Comparison of ENCODE assay signal across 8 mouse cellular contexts in the genomic region with DNA sequence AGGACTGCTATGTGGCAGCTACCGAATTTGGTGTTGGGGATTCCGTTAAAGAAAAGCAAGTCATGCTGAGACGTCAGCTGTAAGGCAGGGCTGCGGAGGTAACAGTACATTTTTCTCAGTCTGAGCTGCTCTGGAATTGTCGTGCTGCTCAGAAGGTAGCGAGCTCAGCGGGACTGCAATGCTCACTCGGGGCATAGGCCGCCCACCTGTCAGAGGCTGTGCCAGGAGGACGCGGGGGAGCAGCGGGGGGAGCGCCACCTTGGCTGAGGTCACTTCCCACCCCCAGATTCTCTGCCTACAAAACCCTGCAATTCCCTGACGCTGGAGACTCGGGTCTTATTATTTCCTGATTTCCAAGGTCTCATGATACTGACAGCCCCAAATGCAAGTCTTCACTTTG. TPM values are rescaled to one million over a fixed set of nuclear protein-coding genes. Genes with fewer than 3 reads are reported as not detected.
A peak's percentile ranks its signal among the peaks of the same experiment; 100 is the strongest.
DNase-seq lines count a peak whose midpoint lies in the region; ATAC-seq and TF ChIP-seq lines count a peak whose summit lies in the region.

No protein-coding gene starts in this region.

- peak overlapping the region; percentile 74 for H3K9ac ChIP-seq in kidney, postnatal 0 days (ENCODE audit: low read depth, low read length)
- H3K9ac ChIP-seq in lung, embryonic 15.5 days: peak overlapping the region; percentile 76

- ATAC-seq in kidney, postnatal 0 days (replicated peaks; ENCODE audit: low FRiP score, low read depth): peak; percentile 44
- no peak for ATAC-seq in lung, embryonic 15.5 days (ENCODE audit: borderline replicate concordance, extremely low read depth, low FRiP score, low TSS enrichment)

- H3K27ac ChIP-seq in kidney, postnatal 0 days: peak overlapping the region; percentile 84
- peak overlapping the region; percentile 92 for H3K27ac ChIP-seq in lung, embryonic 15.5 days

- no peak for TF ChIP-seq CTCF in kidney, postnatal 0 days (IDR thresholded peaks at IDR 0.05; ENCODE audit: low read depth)

- peak; percentile 31 to 51 for DNase-seq in urinary bladder, adult 18-20 months (ENCODE audit: low spot score in 2 of 2)
- no peak for DNase-seq in urinary bladder, postnatal 10 days (ENCODE audit: low spot score)
- peak; percentile 88 for DNase-seq in cerebellum, adult 9-10 months
- DNase-seq in frontal cortex, postnatal 10 days (ENCODE audit: low spot score in 2 of 2): peak; percentile 66 to 78
- DNase-seq in kidney, postnatal 0 days (ENCODE audit: low spot score): peak; percentile 37
- DNase-seq in ovary, postnatal 36 days (ENCODE audit: low spot score): peak; percentile 59
- DNase-seq in urinary bladder, postnatal 36 days (ENCODE audit: low spot score in 2 of 2): peak; percentile 18 to 38

- no peaks in the 10 kb centered on the region for H3K9me3 ChIP-seq in kidney, postnatal 0 days (replicated peaks; ENCODE audit: low read length)
- no peaks in the 10 kb centered on the region for H3K9me3 ChIP-seq in lung, embryonic 15.5 days

- WGBS in kidney, postnatal 0 days: 3% methylated on average over 15 of the region's 15 CpGs
- 2% methylated on average over 15 of the region's 15 CpGs for WGBS in lung, embryonic 15.5 days

- no peaks in the 10 kb centered on the region for H3K27me3 ChIP-seq in kidney, postnatal 0 days (ENCODE audit: insufficient read depth, low read length)
- H3K27me3 ChIP-seq in lung, embryonic 15.5 days: no peaks in the 10 kb centered on the region

- no peaks in the 10 kb centered on the region for H3K4me1 ChIP-seq in kidney, postnatal 0 days (replicated peaks; ENCODE audit: insufficient read depth, low read length)
- H3K4me1 ChIP-seq in lung, embryonic 15.5 days: peaks cover 15% of the 10 kb centered on the region

- H3K4me2 ChIP-seq in kidney, postnatal 0 days (ENCODE audit: low read length): peak overlapping the region; percentile 95
- H3K4me2 ChIP-seq in lung, embryonic 15.5 days: peak overlapping the region; percentile 82

- H3K36me3 ChIP-seq in kidney, postnatal 0 days (ENCODE audit: insufficient read depth, low read length): 0 out of 2 replicates have a peak, but pooled peaks cover 13% of the 10 kb centered on the region
- H3K36me3 ChIP-seq in lung, embryonic 15.5 days: peaks cover 16% of the 10 kb centered on the region

- peak overlapping the region; percentile 82 for H3K4me3 ChIP-seq in kidney, postnatal 0 days (replicated peaks; ENCODE audit: low read depth, low read length)
- H3K4me3 ChIP-seq in lung, embryonic 15.5 days: peak overlapping the region; percentile 82

RNA-seq across cellular contexts. Expression of gene Stx1b, which starts 16.5 kb away (rescaled TPM):
- 1.1 and 1.6 TPM in 2 replicates for polyA plus RNA-seq in kidney, postnatal 0 days (2015; fragmentation: Nextera tagmentation; extraction: Ambion mirVana)
- polyA plus RNA-seq in lung, embryonic 15.5 days (2015; fragmentation: Nextera tagmentation; extraction: Ambion mirVana): 1.3 and 1.9 TPM in 2 replicates

RNA-seq across cellular contexts. Expression of gene Stx4a, which starts 16.8 kb away (rescaled TPM):
- 39.1 and 42.6 TPM in 2 replicates for polyA plus RNA-seq in kidney, postnatal 0 days (2015; fragmentation: Nextera tagmentation; extraction: Ambion mirVana)
- polyA plus RNA-seq in lung, embryonic 15.5 days (2015; fragmentation: Nextera tagmentation; extraction: Ambion mirVana): 42.1 and 43.2 TPM in 2 replicates

RNA-seq across cellular contexts. Expression of gene Zfp646, which starts 35.1 kb away (rescaled TPM):
- 7.4 and 7.5 TPM in 2 replicates for polyA plus RNA-seq in kidney, postnatal 0 days (2015; fragmentation: Nextera tagmentation; extraction: Ambion mirVana)
- polyA plus RNA-seq in lung, embryonic 15.5 days (2015; fragmentation: Nextera tagmentation; extraction: Ambion mirVana): 11.0 and 11.3 TPM in 2 replicates

RNA-seq across cellular contexts. Expression of gene Zfp668, which starts 35.7 kb away (rescaled TPM):
- polyA plus RNA-seq in kidney, postnatal 0 days (2015; fragmentation: Nextera tagmentation; extraction: Ambion mirVana): 12.5 and 13.3 TPM in 2 replicates
- polyA plus RNA-seq in lung, embryonic 15.5 days (2015; fragmentation: Nextera tagmentation; extraction: Ambion mirVana): 17.9 and 21.3 TPM in 2 replicates

RNA-seq across cellular contexts. Expression of gene Hsd3b7, which starts 40.5 kb away (rescaled TPM):
- 28.3 and 28.8 TPM in 2 replicates for polyA plus RNA-seq in kidney, postnatal 0 days (2015; fragmentation: Nextera tagmentation; extraction: Ambion mirVana)
- 21.1 and 24.3 TPM in 2 replicates for polyA plus RNA-seq in lung, embryonic 15.5 days (2015; fragmentation: Nextera tagmentation; extraction: Ambion mirVana)
